Mouse (Mus musculus): ENCODE results near the gene Serpina1c. TPM values are rescaled to one million over a fixed set of nuclear protein-coding genes. Genes with fewer than 3 reads are reported as not detected.
"Not testable (repeated sequence)": the region's sequence is repeated elsewhere in the genome, so short reads cannot be mapped to it uniquely, and the experiment has no call there.

Serpina1c gene
- polyA plus RNA-seq (2015; fragmentation: Nextera tagmentation; extraction: Ambion mirVana), result 0.20 and 0.52 TPM in 2 replicates

DNA sequence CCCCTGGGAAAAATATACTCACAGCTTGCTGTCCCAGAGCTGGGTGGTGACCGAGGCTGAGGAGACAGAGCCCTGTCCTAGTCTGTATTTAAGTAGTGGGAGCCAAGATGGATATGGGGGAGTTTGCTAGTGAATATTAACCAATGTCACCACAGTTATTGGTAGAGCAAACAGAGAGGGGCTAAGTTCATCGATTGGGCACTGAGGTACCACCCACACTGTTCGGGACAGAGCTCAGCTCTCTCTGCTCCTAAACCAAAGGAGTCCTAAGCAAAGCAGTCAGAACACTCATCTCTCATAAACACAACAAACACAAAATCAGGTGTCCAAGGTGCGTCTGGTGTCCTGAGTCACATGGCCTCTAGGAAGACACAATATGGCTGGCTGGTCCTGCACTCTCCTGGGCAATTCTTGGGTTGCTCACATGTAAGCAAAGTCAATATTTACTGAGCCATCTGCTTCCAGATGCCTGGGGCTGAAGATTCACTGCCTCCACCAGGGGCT is at the start of gene Serpina1c:
Serpina1c (minus strand) TSS at position 51 of the 504 bp plus-strand sequence.
- not testable (repeated sequence) for H3K4me3 ChIP-seq (replicated peaks; ENCODE audit: low read depth, low read length); H3K27me3 ChIP-seq (ENCODE audit: insufficient read depth, low read length); H3K27ac ChIP-seq; ATAC-seq (replicated peaks; ENCODE audit: low FRiP score, low read depth); H3K9ac ChIP-seq (ENCODE audit: low read depth, low read length); H3K4me1 ChIP-seq (replicated peaks; ENCODE audit: insufficient read depth, low read length); H3K4me2 ChIP-seq (ENCODE audit: low read length); H3K36me3 ChIP-seq (ENCODE audit: insufficient read depth, low read length); H3K9me3 ChIP-seq (replicated peaks; ENCODE audit: low read length); DNase-seq (ENCODE audit: low spot score)
- WGBS, result 84% methylated on average over 4 of the region's 4 CpGs

GRCm38 (mm10) chr12:103952972-103953371 is 48.3 kb upstream of the Serpina1c start:
- not testable (repeated sequence) for ATAC-seq (replicated peaks; ENCODE audit: low FRiP score, low read depth); DNase-seq (ENCODE audit: low spot score); H3K27ac ChIP-seq; H3K4me1 ChIP-seq (replicated peaks; ENCODE audit: insufficient read depth, low read length); H3K9me3 ChIP-seq (replicated peaks; ENCODE audit: low read length); H3K36me3 ChIP-seq (ENCODE audit: insufficient read depth, low read length); H3K9ac ChIP-seq (ENCODE audit: low read depth, low read length); H3K4me2 ChIP-seq (ENCODE audit: low read length); H3K4me3 ChIP-seq (replicated peaks; ENCODE audit: low read depth, low read length); H3K27me3 ChIP-seq (ENCODE audit: insufficient read depth, low read length)
- 66% methylated on average over 3 of the region's 3 CpGs for WGBS

- Histone ChIP-seq H3K9ac (ENCODE audit: low read depth, low read length) (no peak overlapping the region), H3K4me1 (replicated peaks; ENCODE audit: insufficient read depth, low read length) (no peaks in the 10 kb centered on the region), H3K4me2 (ENCODE audit: low read length) (no peak overlapping the region), H3K27ac (no peak overlapping the region), H3K36me3 (ENCODE audit: insufficient read depth, low read length) (no peaks in the 10 kb centered on the region), H3K4me3 (replicated peaks; ENCODE audit: low read depth, low read length) (no peak overlapping the region), H3K27me3 (ENCODE audit: insufficient read depth, low read length) (no peaks in the 10 kb centered on the region), H3K9me3 (replicated peaks; ENCODE audit: low read length) (no peaks in the 10 kb centered on the region)
- no peak for TF ChIP-seq CTCF (IDR thresholded peaks at IDR 0.05; ENCODE audit: low read depth)
- WGBS, result 77% methylated on average over 4 of the region's 4 CpGs
- ATAC-seq (replicated peaks; ENCODE audit: low FRiP score, low read depth) (no peak), DNase-seq (ENCODE audit: low spot score) (no peak)
Measured at GRCm38 (mm10) chr12:103946243-103946642, 41.6 kb upstream of the Serpina1c start.

DNA sequence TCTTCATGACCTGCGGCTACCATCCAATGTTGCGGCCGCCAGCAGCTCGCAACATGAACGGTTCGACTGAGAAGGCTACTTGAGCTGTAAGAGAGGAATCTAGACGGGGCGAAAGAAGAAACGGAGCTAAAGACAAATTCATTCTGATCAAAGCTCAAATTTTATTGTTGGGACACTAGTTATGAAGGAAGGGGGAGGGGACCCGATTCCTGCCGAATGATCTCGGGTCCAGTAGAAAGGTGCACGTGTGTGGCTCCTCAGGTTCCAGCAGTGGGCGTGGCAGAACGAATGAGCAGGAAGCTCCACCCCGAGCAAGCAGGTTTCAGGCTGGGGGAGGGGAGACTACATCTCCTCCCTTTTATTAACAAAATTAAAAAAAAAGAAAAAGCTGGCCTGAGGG is 4.5 kb upstream of the Serpina1c start:
- not testable (repeated sequence) for H3K27ac ChIP-seq; H3K4me3 ChIP-seq (replicated peaks; ENCODE audit: low read depth, low read length); H3K4me1 ChIP-seq (replicated peaks; ENCODE audit: insufficient read depth, low read length); H3K9ac ChIP-seq (ENCODE audit: low read depth, low read length); H3K36me3 ChIP-seq (ENCODE audit: insufficient read depth, low read length); DNase-seq (ENCODE audit: low spot score); H3K9me3 ChIP-seq (replicated peaks; ENCODE audit: low read length); H3K27me3 ChIP-seq (ENCODE audit: insufficient read depth, low read length); H3K4me2 ChIP-seq (ENCODE audit: low read length); ATAC-seq (replicated peaks; ENCODE audit: low FRiP score, low read depth)
- WGBS, result 94% methylated on average over 10 of the region's 16 CpGs

GRCm38 (mm10) chr12:103907746-103908145 is 3.1 kb upstream of the Serpina1c start:
- not testable (repeated sequence) for ATAC-seq (replicated peaks; ENCODE audit: low FRiP score, low read depth); H3K4me2 ChIP-seq (ENCODE audit: low read length); H3K4me3 ChIP-seq (replicated peaks; ENCODE audit: low read depth, low read length); H3K9me3 ChIP-seq (replicated peaks; ENCODE audit: low read length); H3K9ac ChIP-seq (ENCODE audit: low read depth, low read length); H3K4me1 ChIP-seq (replicated peaks; ENCODE audit: insufficient read depth, low read length); H3K36me3 ChIP-seq (ENCODE audit: insufficient read depth, low read length); H3K27me3 ChIP-seq (ENCODE audit: insufficient read depth, low read length); DNase-seq (ENCODE audit: low spot score); H3K27ac ChIP-seq
- 52% methylated on average over 1 of the region's 1 CpGs for WGBS

- WGBS, result 77% methylated on average over 3 of the region's 3 CpGs
- H3K27me3 ChIP-seq (ENCODE audit: insufficient read depth, low read length); H3K36me3 ChIP-seq (ENCODE audit: insufficient read depth, low read length); ATAC-seq (replicated peaks; ENCODE audit: low FRiP score, low read depth); DNase-seq (ENCODE audit: low spot score); H3K4me2 ChIP-seq (ENCODE audit: low read length); H3K9ac ChIP-seq (ENCODE audit: low read depth, low read length); H3K4me3 ChIP-seq (replicated peaks; ENCODE audit: low read depth, low read length); H3K9me3 ChIP-seq (replicated peaks; ENCODE audit: low read length); H3K4me1 ChIP-seq (replicated peaks; ENCODE audit: insufficient read depth, low read length); H3K27ac ChIP-seq: not testable (repeated sequence)
Measured at GRCm38 (mm10) chr12:103901929-103902328, 2.8 kb downstream of the Serpina1c start.

GRCm38 (mm10) chr12:103866873-103867272 is 37.8 kb downstream of the Serpina1c start:
- not testable (repeated sequence) for H3K27ac ChIP-seq; H3K4me3 ChIP-seq (replicated peaks; ENCODE audit: low read depth, low read length); H3K27me3 ChIP-seq (ENCODE audit: insufficient read depth, low read length); ATAC-seq (replicated peaks; ENCODE audit: low FRiP score, low read depth); H3K36me3 ChIP-seq (ENCODE audit: insufficient read depth, low read length); H3K4me1 ChIP-seq (replicated peaks; ENCODE audit: insufficient read depth, low read length); H3K4me2 ChIP-seq (ENCODE audit: low read length); DNase-seq (ENCODE audit: low spot score); H3K9ac ChIP-seq (ENCODE audit: low read depth, low read length); H3K9me3 ChIP-seq (replicated peaks; ENCODE audit: low read length)
- 72% methylated on average over 1 of the region's 1 CpGs for WGBS

DNA sequence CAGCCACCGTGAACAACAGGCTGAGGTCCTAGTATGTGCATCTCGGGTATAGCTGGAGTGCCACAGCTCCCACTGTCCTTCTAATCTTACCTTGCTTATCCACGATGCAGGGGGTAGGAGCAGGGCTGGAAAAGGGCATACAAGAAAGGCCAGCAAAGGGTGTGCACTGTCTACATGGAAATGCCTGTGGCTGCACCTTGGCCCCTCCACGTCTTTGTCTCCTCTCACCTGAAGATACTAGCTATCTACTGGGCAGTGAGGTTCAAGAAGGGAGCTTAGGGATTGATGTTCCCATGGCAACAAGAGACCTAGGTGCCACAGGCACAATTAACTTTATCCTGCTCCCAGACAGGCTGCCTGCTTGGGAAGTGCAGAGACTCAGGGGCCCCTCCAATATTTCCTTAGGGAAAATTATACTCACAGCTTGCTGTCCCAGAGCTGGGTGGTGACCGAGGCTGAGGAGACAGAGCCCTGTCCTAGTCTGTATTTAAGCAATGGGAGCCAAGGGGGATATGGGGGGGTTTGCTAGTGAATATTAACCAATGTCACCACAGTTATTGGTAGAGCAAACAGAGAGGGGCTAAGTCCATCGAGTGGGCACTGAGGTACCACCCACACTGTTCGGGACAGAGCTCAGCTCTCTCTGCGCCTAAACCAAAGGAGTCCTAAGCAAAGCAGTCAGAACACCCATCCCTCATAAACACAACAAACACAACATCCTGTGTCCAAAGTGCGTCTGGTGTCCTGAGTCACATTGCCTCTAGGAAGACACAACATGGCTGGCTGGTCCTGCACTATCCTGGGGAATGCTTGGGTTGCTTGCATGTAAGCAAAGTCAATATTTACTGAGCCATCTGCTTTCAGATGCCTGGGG is 41.3 kb downstream of the Serpina1c start, which contains the start of gene Serpina1a:
Serpina1a (minus strand) TSS at position 462 of the 874 bp plus-strand sequence.
- H3K4me2 ChIP-seq (ENCODE audit: low read length), result not testable (repeated sequence)

More for the DNA sequence above, 41.3 kb downstream of the Serpina1c start, which contains the start of gene Serpina1a:
- WGBS, result 76% methylated on average over 9 of the region's 9 CpGs
- H3K27me3 ChIP-seq (ENCODE audit: insufficient read depth, low read length); H3K9me3 ChIP-seq (replicated peaks; ENCODE audit: low read length); H3K4me3 ChIP-seq (replicated peaks; ENCODE audit: low read depth, low read length); H3K4me1 ChIP-seq (replicated peaks; ENCODE audit: insufficient read depth, low read length); DNase-seq (ENCODE audit: low spot score); H3K27ac ChIP-seq; ATAC-seq (replicated peaks; ENCODE audit: low FRiP score, low read depth); H3K9ac ChIP-seq (ENCODE audit: low read depth, low read length); H3K36me3 ChIP-seq (ENCODE audit: insufficient read depth, low read length): not testable (repeated sequence)
